Mouse (Mus musculus) neural tube, embryonic 14.5 days (tissue): ENCODE results near the gene Gm9945. TPM values are rescaled to one million over a fixed set of nuclear protein-coding genes. Genes with fewer than 3 reads are reported as not detected.

Source experiments
- ATAC-seq: fragments of 200-750 bp; cut with Nextera tagmentation; 2 replicates; pipeline ENCODE4 v1.8.0; 2017; ENCODE audit warnings: low read depth, mild to moderate bottlenecking, moderate TSS enrichment, moderate library complexity
- H3K27ac ChIP-seq: fragments of 300-500 bp; sonication (generic); 2 replicates; pipeline ENCODE4 v1.5.1; 2014; ENCODE audit warnings: low read depth, mild to moderate bottlenecking, control low read depth, low read length, moderate library complexity, mixed read lengths
- H3K27me3 ChIP-seq: fragments of 300-500 bp; sonication (generic); 2 replicates; pipeline ENCODE4 v1.6.1; 2014; ENCODE audit warnings: low read length; ENCODE audit not compliant: control insufficient read depth, insufficient read depth
- H3K36me3 ChIP-seq: fragments of 300-500 bp; sonication (generic); 2 replicates; pipeline ENCODE4 v1.6.1; 2014; ENCODE audit warnings: low read length, mixed read lengths; ENCODE audit not compliant: control insufficient read depth, insufficient read depth
- H3K4me1 ChIP-seq: fragments of 300-500 bp; sonication (generic); 2 replicates; pipeline ENCODE4 v1.6.1; 2014; ENCODE audit warnings: low read length; ENCODE audit not compliant: control insufficient read depth, insufficient read depth
- H3K4me2 ChIP-seq: fragments of 300-500 bp; sonication (generic); 2 replicates; pipeline ENCODE4 v1.6.1; 2014; ENCODE audit warnings: mild to moderate bottlenecking, low read depth, low read length, control low read depth
- H3K4me3 ChIP-seq: fragments of 300-500 bp; sonication (generic); 2 replicates; pipeline ENCODE4 v1.5.1; 2014; ENCODE audit warnings: low read depth, low read length, control low read depth, mixed read lengths
- H3K9ac ChIP-seq: fragments of 300-500 bp; sonication (generic); replicated peaks from 2 replicates; pipeline ENCODE4 v1.6.1; 2014; ENCODE audit warnings: low read depth, mild to moderate bottlenecking, control low read depth, low read length, mixed read lengths
- H3K9me3 ChIP-seq: fragments of 300-500 bp; sonication (generic); 2 replicates; pipeline ENCODE4 v1.6.1; 2016; ENCODE audit warnings: low read length; ENCODE audit not compliant: control insufficient read depth
- WGBS: fragments of 180-500 bp; shearing (Covaris S2); extraction: QIAGEN DNeasy Blood & Tissue Kit; methylation state at CpG from one replicate; pipeline ENCODE4 v1.1.7; 2014; 5-methylcytosine and 5-hydroxymethylcytosine counted together
- polyA plus RNA-seq: library from polyadenylated mRNA; unstranded; fragments of >200 nt; fragmentation: Nextera tagmentation; extraction: Ambion mirVana; gene quantifications from 2 replicates; pipeline ENCODE4 v1.2.1, GENCODE M21; 2014

Gm9945 gene
- polyA plus RNA-seq, 1 experiment from 2014 or later, result 0.23 TPM

DNA sequence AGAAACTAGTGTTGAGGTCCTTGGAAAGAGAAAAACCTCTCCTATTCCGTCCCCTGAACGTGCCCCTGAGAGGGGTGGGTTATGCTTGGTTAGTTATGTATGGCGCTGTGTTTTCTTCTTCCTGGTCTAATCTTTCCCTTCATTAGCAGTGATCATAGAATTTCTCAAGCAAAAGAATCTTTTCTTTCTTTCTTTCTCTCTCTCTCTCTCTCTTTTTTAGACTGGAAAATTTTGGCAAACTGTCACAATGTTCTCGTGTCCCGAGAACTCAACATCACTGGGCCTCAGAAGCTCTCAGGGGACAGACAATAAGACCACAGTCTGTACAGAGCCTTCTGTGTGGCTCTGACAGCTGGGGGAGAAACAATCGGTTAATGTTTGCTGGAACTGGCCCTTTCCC is 15.5 kb downstream of the Gm9945 start:
- Histone ChIP-seq H3K4me3 (no peak overlapping the region), H3K36me3 (no peaks in the 10 kb centered on the region), H3K9ac (no peak overlapping the region), H3K27ac (no peak overlapping the region), H3K9me3 (no peaks in the 10 kb centered on the region), H3K4me2 (no peak overlapping the region), H3K27me3 (no peaks in the 10 kb centered on the region), H3K4me1 (peaks cover 3% of the 10 kb centered on the region; the same call in 1 of the 2 replicates)
- 21% methylated on average over 6 of the region's 6 CpGs for WGBS
- no peak for ATAC-seq

DNA sequence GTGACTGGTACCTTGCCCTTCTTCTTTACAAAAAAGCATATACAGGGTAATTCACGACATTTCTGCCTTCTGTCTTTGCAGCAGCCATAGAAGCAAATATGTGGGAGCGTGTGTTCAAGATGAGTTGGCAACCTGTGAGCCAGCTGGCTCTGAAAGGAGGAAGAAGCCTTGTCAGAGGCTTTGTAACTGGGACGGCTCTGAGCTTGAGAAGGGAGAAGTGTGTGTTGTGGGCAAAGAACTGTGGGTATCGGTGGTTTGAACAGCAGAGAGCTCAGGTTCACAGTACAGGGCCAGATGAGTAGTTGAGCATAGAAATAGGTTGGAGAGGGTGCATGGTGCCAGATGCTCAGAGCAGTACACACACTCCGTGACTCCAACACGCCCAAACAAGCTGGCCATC is 17.0 kb downstream of the Gm9945 start:
- no peaks in the 10 kb centered on the region for H3K9me3 ChIP-seq
- H3K9ac ChIP-seq, result no peak overlapping the region
- H3K27me3 ChIP-seq, result no peaks in the 10 kb centered on the region
- no peak overlapping the region for H3K4me3 ChIP-seq
- no peak overlapping the region for H3K4me2 ChIP-seq
- ATAC-seq, result no peak
- H3K4me1 ChIP-seq, result peaks cover 3% of the 10 kb centered on the region; the same call in 1 of the 2 replicates
- H3K36me3 ChIP-seq, result no peaks in the 10 kb centered on the region
- H3K27ac ChIP-seq, result no peak overlapping the region
- 77% methylated on average over 6 of the region's 6 CpGs for WGBS

DNA sequence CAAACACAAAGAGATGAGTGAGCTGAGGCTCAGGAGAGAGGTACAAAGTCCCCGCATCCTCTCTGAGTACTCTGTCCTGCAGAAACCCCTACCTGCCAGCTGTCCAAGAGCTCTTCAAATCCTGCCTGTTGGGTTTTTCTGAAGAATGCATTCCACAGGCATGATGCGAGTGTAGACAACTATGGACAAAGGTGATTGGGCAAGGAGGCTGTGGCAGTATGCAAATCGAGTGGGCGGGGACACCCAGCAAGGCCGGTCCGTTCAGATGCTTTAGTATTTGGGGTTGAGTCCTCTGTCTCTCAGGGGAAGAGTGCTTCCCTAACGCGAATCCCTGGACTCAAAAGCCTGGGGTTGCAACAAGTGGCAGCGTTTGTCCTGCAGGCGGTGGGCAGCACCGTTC is 20.6 kb downstream of the Gm9945 start:
- H3K27me3 ChIP-seq, result no peaks in the 10 kb centered on the region
- H3K9ac ChIP-seq, result no peak overlapping the region
- H3K4me2 ChIP-seq, result no peak overlapping the region
- H3K36me3 ChIP-seq, result no peaks in the 10 kb centered on the region
- H3K27ac ChIP-seq, result no peak overlapping the region
- 9% methylated on average over 11 of the region's 11 CpGs for WGBS
- no peak overlapping the region for H3K4me3 ChIP-seq
- ATAC-seq, result no peak
- H3K4me1 ChIP-seq, result peaks cover 3% of the 10 kb centered on the region; the same call in 1 of the 2 replicates
- no peaks in the 10 kb centered on the region for H3K9me3 ChIP-seq

DNA sequence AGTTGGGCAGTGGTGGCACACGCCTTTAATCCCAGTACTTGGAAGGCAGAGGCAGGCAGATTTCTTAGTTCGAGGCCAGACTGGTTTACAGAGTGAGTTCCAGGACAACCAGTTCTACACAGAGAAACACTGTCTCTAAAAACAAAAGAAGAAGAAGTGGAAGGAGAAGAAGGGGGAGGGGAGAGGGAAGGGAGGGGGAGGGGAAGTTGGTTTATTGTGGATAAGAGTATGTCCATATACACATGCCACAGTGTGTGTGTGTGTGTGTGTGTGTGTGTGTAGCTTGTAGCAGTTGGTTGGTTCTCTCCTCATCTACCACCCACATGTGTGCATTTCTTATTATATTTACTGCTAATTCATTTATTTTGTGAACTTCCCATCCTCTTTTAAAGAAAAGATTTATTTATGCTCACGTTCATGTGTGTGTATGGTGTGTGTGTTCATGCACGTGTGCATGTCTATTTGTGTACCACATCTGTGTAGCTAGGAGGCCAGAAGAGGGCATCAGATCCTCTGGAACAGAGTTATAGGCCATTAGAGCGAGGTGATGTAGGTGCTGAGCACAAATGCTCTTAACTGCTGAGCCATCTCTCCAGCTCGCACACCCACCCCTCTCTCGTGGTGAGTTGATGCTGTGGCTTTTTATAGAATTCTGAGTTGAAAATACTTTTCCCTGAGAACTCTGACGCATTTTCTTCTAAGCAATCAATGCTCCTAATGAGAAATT is 22.2 kb downstream of the Gm9945 start:
- ATAC-seq, result no peak
- no peaks in the 10 kb centered on the region for H3K9me3 ChIP-seq
- no peak overlapping the region for H3K4me3 ChIP-seq
- H3K27me3 ChIP-seq, result no peaks in the 10 kb centered on the region
- no peak overlapping the region for H3K4me2 ChIP-seq
- no peaks in the 10 kb centered on the region for H3K36me3 ChIP-seq
- H3K4me1 ChIP-seq, result no peaks in the 10 kb centered on the region
- whole genome bisulfite sequencing, result 89% methylated on average over 8 of the region's 8 CpGs
- no peak overlapping the region for H3K9ac ChIP-seq
- H3K27ac ChIP-seq, result no peak overlapping the region

DNA sequence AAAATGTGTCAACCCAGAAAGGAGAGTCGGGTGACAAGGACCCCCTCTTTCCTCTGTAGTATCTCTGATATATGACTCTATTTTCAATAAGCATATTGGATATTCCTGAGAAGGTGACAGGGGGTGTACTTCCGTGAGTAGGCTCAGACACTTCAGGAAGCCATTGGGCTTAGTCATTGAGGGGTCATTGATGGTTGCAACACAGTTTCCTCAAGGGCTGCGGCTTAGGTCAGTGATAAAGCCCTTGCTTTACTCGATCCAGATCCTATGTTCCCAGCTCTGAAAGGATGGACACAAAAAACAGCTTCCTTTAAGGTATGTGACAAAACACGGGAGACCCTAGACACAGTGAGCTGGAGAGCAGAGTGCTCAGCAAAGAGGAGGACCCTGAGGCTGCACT is 23.8 kb downstream of the Gm9945 start:
- H3K9ac ChIP-seq, result no peak overlapping the region
- no peaks in the 10 kb centered on the region for H3K27me3 ChIP-seq
- no peak overlapping the region for H3K4me3 ChIP-seq
- H3K4me1 ChIP-seq, result no peaks in the 10 kb centered on the region
- H3K27ac ChIP-seq, result no peak overlapping the region
- H3K36me3 ChIP-seq, result no peaks in the 10 kb centered on the region
- no peaks in the 10 kb centered on the region for H3K9me3 ChIP-seq
- 87% methylated on average over 5 of the region's 5 CpGs for WGBS
- no peak overlapping the region for H3K4me2 ChIP-seq
- ATAC-seq, result no peak

DNA sequence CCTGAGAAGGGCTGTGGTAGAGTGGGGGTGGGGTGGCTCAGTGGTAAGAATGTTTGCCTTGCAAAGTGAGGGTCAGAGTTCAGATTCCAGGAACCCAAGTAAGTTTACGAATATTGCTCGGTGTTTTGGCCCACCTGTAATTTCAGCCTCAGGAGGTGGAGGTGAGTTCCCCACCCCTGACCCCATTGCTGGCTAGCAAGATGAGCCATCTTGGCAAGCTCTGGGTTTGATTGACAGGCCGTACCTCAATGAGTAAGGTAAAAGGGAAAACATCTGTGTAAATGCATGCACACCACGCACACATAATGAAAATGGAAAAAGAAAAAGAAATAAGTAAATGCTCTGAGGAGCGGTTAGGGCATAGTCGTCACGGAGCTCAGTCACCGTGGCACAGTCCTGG is 24.4 kb downstream of the Gm9945 start:
- H3K27ac ChIP-seq, result no peak overlapping the region
- no peak overlapping the region for H3K4me2 ChIP-seq
- no peak for ATAC-seq
- no peaks in the 10 kb centered on the region for H3K4me1 ChIP-seq
- no peaks in the 10 kb centered on the region for H3K36me3 ChIP-seq
- no peaks in the 10 kb centered on the region for H3K9me3 ChIP-seq
- WGBS, result 94% methylated on average over 8 of the region's 8 CpGs
- no peak overlapping the region for H3K9ac ChIP-seq
- H3K4me3 ChIP-seq, result no peak overlapping the region
- no peaks in the 10 kb centered on the region for H3K27me3 ChIP-seq

DNA sequence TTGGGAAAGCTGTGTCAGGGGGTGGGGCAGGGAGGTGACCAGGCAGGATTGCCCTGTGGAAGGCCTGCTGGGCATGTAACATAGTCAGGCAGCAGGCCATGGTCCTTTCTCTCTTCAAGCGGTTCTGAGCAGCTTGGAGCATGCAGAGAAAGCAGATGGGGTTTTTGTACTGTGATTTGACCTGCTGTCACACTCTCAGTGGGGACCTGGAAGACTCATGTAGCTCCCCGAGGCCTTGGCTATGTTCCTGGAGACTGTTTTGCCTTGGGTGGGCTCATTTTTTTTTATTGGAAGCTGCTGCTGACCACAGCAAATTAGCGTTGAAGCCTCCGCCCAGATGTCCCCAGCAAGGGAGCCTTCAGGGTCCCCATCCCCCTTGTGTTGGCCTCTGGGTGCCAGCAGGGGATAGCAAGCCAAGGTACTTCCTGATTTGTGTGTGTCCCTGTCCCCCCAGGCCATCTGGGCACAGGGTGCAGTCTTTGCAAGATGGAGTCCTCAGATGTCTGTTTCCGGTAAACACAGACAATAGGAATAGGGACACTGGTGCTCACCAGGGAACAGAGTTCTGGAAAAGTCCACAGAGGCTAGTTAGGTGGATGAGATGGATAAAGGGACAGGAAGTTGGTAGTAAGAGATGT is 25.2 kb downstream of the Gm9945 start:
- no peak overlapping the region for H3K4me2 ChIP-seq
- no peak overlapping the region for H3K27ac ChIP-seq
- WGBS, result 40% methylated on average over 5 of the region's 5 CpGs
- H3K4me3 ChIP-seq, result no peak overlapping the region
- H3K9ac ChIP-seq, result no peak overlapping the region
- ATAC-seq, result no peak
- no peaks in the 10 kb centered on the region for H3K27me3 ChIP-seq
- no peaks in the 10 kb centered on the region for H3K4me1 ChIP-seq
- no peaks in the 10 kb centered on the region for H3K9me3 ChIP-seq
- no peaks in the 10 kb centered on the region for H3K36me3 ChIP-seq

DNA sequence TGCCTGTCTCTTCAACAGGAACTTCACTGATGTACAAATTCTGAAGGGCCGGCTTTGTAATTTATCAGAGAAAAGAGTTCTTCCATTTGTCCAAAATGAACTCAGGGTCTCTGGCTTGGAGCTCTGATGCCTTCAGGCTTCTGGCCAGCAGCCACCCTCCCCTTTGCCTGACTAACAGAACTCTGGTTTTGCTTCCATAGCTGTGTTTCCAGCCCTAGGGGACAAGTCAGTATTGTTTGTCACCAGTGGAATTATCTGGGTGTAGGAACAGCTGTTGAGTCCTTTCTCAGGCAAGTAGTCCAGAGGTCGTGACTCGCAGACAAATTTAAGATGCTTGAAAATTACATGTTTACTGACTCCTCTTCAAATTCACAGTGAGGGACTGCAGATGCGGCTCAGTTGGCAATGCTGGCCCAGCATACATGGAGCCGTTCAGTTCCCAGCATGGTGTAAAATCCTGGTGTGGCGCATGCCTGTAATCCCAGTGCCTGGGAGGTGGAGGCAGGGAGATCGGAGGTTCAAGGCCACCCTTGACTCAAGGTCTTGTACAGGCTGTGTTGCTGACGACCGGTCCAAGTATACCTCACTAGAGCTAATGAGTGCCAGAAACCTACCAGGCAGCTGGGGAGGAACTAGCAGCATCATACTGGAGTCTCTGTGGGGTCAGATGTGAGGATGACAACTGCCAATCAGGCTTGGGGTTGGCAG is 27.3 kb downstream of the Gm9945 start:
- ATAC-seq, result no peak
- no peak overlapping the region for H3K4me3 ChIP-seq
- no peaks in the 10 kb centered on the region for H3K4me1 ChIP-seq
- H3K36me3 ChIP-seq, result no peaks in the 10 kb centered on the region
- 85% methylated on average over 9 of the region's 9 CpGs for WGBS
- no peaks in the 10 kb centered on the region for H3K27me3 ChIP-seq
- no peaks in the 10 kb centered on the region for H3K9me3 ChIP-seq
- H3K27ac ChIP-seq, result no peak overlapping the region
- H3K9ac ChIP-seq, result no peak overlapping the region
- no peak overlapping the region for H3K4me2 ChIP-seq

DNA sequence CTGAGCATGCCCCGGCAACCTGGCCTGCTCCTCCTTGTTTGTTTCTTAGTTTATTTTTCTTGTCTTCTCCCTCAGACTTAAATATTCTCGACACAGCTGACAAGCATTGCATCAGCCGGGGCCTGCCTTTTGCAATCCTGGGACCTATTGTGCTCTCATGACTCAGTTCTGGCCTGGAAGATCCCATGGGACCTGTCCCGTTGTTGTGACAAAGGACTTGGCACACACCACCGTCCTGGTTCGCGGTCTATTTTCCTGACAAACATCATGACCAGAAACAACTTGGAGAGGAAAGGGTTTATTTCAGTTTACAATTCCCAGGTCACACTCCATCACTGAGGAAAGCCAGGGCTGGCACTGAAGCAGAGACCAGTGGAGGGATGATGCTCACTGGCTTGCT is 28.2 kb downstream of the Gm9945 start:
- Histone ChIP-seq H3K36me3 (no peaks in the 10 kb centered on the region), H3K9me3 (no peaks in the 10 kb centered on the region), H3K27ac (no peak overlapping the region), H3K4me3 (no peak overlapping the region), H3K4me2 (no peak overlapping the region), H3K4me1 (no peaks in the 10 kb centered on the region), H3K27me3 (no peaks in the 10 kb centered on the region), H3K9ac (no peak overlapping the region)
- ATAC-seq, result no peak
- 42% methylated on average over 7 of the region's 7 CpGs for WGBS
